In genomic region chr3:146846237-146846636, GRCm38 (mm10) we compare ENCODE assay signal across 18 mouse cellular contexts. TPM values are rescaled to one million over a fixed set of nuclear protein-coding genes. Genes with fewer than 3 reads are reported as not detected.
DNase-seq lines count a peak whose midpoint lies in the region; ATAC-seq and TF ChIP-seq lines count a peak whose summit lies in the region.
"Had no signal": no experiment of that assay in that cellular context is flagged by ENCODE, and none has a peak within 500 bp of the region (broad histone marks: within the 10 kb centered on the region; RNA-seq: fewer than 3 reads in every experiment).

No protein-coding gene starts in this region.

- no peak overlapping the region for H3K4me3 ChIP-seq in kidney, adult 2 months (ENCODE audit: insufficient read depth, low read depth, low read length)
- H3K4me3 ChIP-seq in cortical plate, adult 2 months (ENCODE audit: insufficient read depth, low read length): no peak overlapping the region
- no peak overlapping the region for H3K4me3 ChIP-seq in lung, postnatal 0 days (ENCODE audit: low read depth, low read length)
- H3K4me3 ChIP-seq in forebrain, embryonic 13.5 days: no peak overlapping the region
- H3K4me3 ChIP-seq: heart, embryonic 15.5 days had no signal

- TF ChIP-seq POLR2A in kidney, adult 2 months (IDR thresholded peaks at IDR 0.05; ENCODE audit: low read depth, low read length): no peak
- TF ChIP-seq POLR2A in cortical plate, adult 2 months (IDR thresholded peaks at IDR 0.05; ENCODE audit: extremely low read depth, insufficient read depth, low read length): no peak

- H3K4me2 ChIP-seq in lung, postnatal 0 days (replicated peaks; ENCODE audit: low read depth, low read length): no peak overlapping the region
- H3K4me2 ChIP-seq in forebrain, embryonic 13.5 days: no peak overlapping the region
- H3K4me2 ChIP-seq: heart, embryonic 15.5 days; lung, embryonic 14.5 days had no signal

- H3K36me3 ChIP-seq in kidney, adult 2 months (ENCODE audit: control insufficient read depth, insufficient read depth, low read length): no peaks in the 10 kb centered on the region
- no peaks in the 10 kb centered on the region for H3K36me3 ChIP-seq in lung, postnatal 0 days (ENCODE audit: insufficient read depth, low read length)
- no peaks in the 10 kb centered on the region for H3K36me3 ChIP-seq in forebrain, embryonic 13.5 days (ENCODE audit: poor library complexity, severe bottlenecking)
- H3K36me3 ChIP-seq: heart, embryonic 15.5 days had no signal

- no peak overlapping the region for H3K9ac ChIP-seq in lung, postnatal 0 days (replicated peaks; ENCODE audit: low read depth)
- H3K9ac ChIP-seq in forebrain, embryonic 13.5 days: no peak overlapping the region
- H3K9ac ChIP-seq: heart, embryonic 15.5 days; lung, embryonic 14.5 days had no signal

- peak overlapping the region; percentile 56; the same call in 1 of the 2 replicates for H3K27ac ChIP-seq in kidney, adult 2 months (ENCODE audit: insufficient read depth, low read depth, low read length)
- peak overlapping the region; percentile 61; the same call in 1 of the 2 replicates for H3K27ac ChIP-seq in cortical plate, adult 2 months (ENCODE audit: insufficient read depth, low read length)
- peak overlapping the region; percentile 65 for H3K27ac ChIP-seq in lung, postnatal 0 days (ENCODE audit: low read length)
- no peak overlapping the region for H3K27ac ChIP-seq in forebrain, embryonic 13.5 days
- H3K27ac ChIP-seq: heart, embryonic 15.5 days had no signal

- H3K9me3 ChIP-seq in lung, postnatal 0 days (ENCODE audit: low read length): no peaks in the 10 kb centered on the region
- no peaks in the 10 kb centered on the region for H3K9me3 ChIP-seq in forebrain, embryonic 13.5 days (replicated peaks)
- H3K9me3 ChIP-seq: heart, embryonic 15.5 days had no signal

- WGBS in kidney, adult 2 months: 79% methylated on average over 5 of the region's 5 CpGs
- 65% methylated on average over 5 of the region's 5 CpGs for WGBS in lung, postnatal 0 days
- WGBS in forebrain, embryonic 13.5 days: 94% methylated on average over 5 of the region's 5 CpGs

- peak; percentile 93 for TF ChIP-seq EP300 in lung, postnatal 0 days (IDR thresholded peaks at IDR 0.05)

- H3K4me1 ChIP-seq in kidney, adult 2 months (ENCODE audit: control insufficient read depth, insufficient read depth, low read length): no peaks in the 10 kb centered on the region
- no peaks in the 10 kb centered on the region for H3K4me1 ChIP-seq in cortical plate, adult 2 months (ENCODE audit: control insufficient read depth, insufficient read depth, low read length)
- H3K4me1 ChIP-seq in lung, postnatal 0 days (ENCODE audit: insufficient read depth, low read depth, low read length): no peaks in the 10 kb centered on the region; the same call in 1 of the 2 replicates
- peaks cover 5% of the 10 kb centered on the region; the same call in 1 of the 2 replicates for H3K4me1 ChIP-seq in forebrain, embryonic 13.5 days
- H3K4me1 ChIP-seq: heart, embryonic 15.5 days had no signal

- DNase-seq in adrenal gland, adult 2 months: peak; percentile 2
- no peak for DNase-seq in adrenal gland, postnatal 4 days (ENCODE audit: low spot score in 2 of 2)
- DNase-seq in kidney, adult 2 months: peak; percentile 22
- no peak for DNase-seq in kidney, postnatal 4 days
- DNase-seq in lung, postnatal 0 days (ENCODE audit: low spot score): peak; percentile 42
- DNase-seq: cerebellum, adult 9-10 months; kidney, adult 18-20 months; lung, embryonic 14.5 days; thymus, postnatal 36 days had no signal

- H3K27me3 ChIP-seq in kidney, adult 2 months (replicated peaks; ENCODE audit: control insufficient read depth, insufficient read depth, low read length): no peaks in the 10 kb centered on the region
- no peaks in the 10 kb centered on the region for H3K27me3 ChIP-seq in lung, postnatal 0 days (replicated peaks; ENCODE audit: insufficient read depth, low read length)
- H3K27me3 ChIP-seq in forebrain, embryonic 13.5 days: no peaks in the 10 kb centered on the region
- H3K27me3 ChIP-seq: heart, embryonic 15.5 days had no signal

- TF ChIP-seq CTCF in kidney, adult 2 months (conservative IDR thresholded peaks at IDR 0.05; ENCODE audit: insufficient read depth, insufficient read length, low read depth, low read length): no peak
- TF ChIP-seq CTCF in cortical plate, adult 2 months (IDR thresholded peaks at IDR 0.05; ENCODE audit: extremely low read depth, insufficient read depth, low read length): no peak
- no peak for TF ChIP-seq CTCF in lung, postnatal 0 days (IDR thresholded peaks at IDR 0.05)

- ATAC-seq in lung, postnatal 0 days: peak; percentile 81
- ATAC-seq in granulocyte monocyte progenitor cell, adult 5-6 weeks (replicated peaks; ENCODE audit: poor library complexity, severe bottlenecking): no peak
- no peak for ATAC-seq in forebrain, embryonic 13.5 days
- ATAC-seq: activated CD4-positive, CD25-positive, alpha-beta regulatory T cell, adult 4 months; forebrain, embryonic 14.5 days; hindbrain, embryonic 16.5 days had no signal

RNA-seq across cellular contexts. Expression of gene Ttll7, which starts 5.9 kb away (rescaled TPM):
- 10 to 100 TPM in 1 of 2 experiments, 1 to 10 TPM in 1; 4.3 to 12.1 TPM for total RNA-seq in adrenal gland, adult 2 months (2021)
- polyA plus RNA-seq in adrenal gland, adult 2 months (2012; rRNA removed): 1.7 and 1.9 TPM in 2 replicates
- total RNA-seq in adrenal gland, postnatal 4 days (2021): 1 to 10 TPM; 4.5 to 5.0 TPM
- 0.68 and 0.84 TPM in 2 replicates for polyA plus RNA-seq in kidney, adult 2 months (2012; rRNA removed)
- 68.5 and 70.9 TPM in 2 replicates for polyA plus RNA-seq in cortical plate, adult 2 months (2012; rRNA removed)
- polyA plus RNA-seq in lung, postnatal 0 days (2015; fragmentation: Nextera tagmentation; extraction: Ambion mirVana): 11.9 and 12.4 TPM in 2 replicates
- not detected in 2 replicates for total RNA-seq in granulocyte monocyte progenitor cell, adult 5-6 weeks (2014; fragmentation: Nextera tagmentation)
- 0.21 TPM in 1 of 2 replicates, not detected in the other for total RNA-seq in granulocyte monocyte progenitor cell, adult 5-6 weeks (2017)
- 6.0 and 6.1 TPM in 2 replicates for polyA plus RNA-seq in forebrain, embryonic 13.5 days (2015; fragmentation: Nextera tagmentation; extraction: Ambion mirVana)
- total RNA-seq: megakaryocyte-erythroid progenitor cell, adult 5-6 weeks; monocyte, adult 5-6 weeks had no signal
- polyA plus RNA-seq: activated CD4-positive, CD25-positive, alpha-beta regulatory T cell, adult 4 months had no signal

RNA-seq across cellular contexts. Expression of gene Prkacb, which starts 33.4 kb away (rescaled TPM):
- total RNA-seq in adrenal gland, adult 2 months (2021): 100 to 1,000 TPM in 1 of 2 experiments, 10 to 100 TPM in 1; 92.9 to 124 TPM
- 29.8 and 38.8 TPM in 2 replicates for polyA plus RNA-seq in adrenal gland, adult 2 months (2012; rRNA removed)
- total RNA-seq in adrenal gland, postnatal 4 days (2021): 100 to 1,000 TPM; 119 to 131 TPM
- 20.6 and 23.3 TPM in 2 replicates for polyA plus RNA-seq in kidney, adult 2 months (2012; rRNA removed)
- polyA plus RNA-seq in cortical plate, adult 2 months (2012; rRNA removed): 241 and 258 TPM in 2 replicates
- 37.5 and 40.9 TPM in 2 replicates for polyA plus RNA-seq in lung, postnatal 0 days (2015; fragmentation: Nextera tagmentation; extraction: Ambion mirVana)
- 59.3 and 64.8 TPM in 2 replicates for total RNA-seq in granulocyte monocyte progenitor cell, adult 5-6 weeks (2014; fragmentation: Nextera tagmentation)
- total RNA-seq in granulocyte monocyte progenitor cell, adult 5-6 weeks (2017): 78.1 and 85.3 TPM in 2 replicates
- 92.7 and 104 TPM in 2 replicates for polyA plus RNA-seq in forebrain, embryonic 13.5 days (2015; fragmentation: Nextera tagmentation; extraction: Ambion mirVana)

Comparison
In these comparisons a context has a peak if more than half of its experiments do, and no peak if none do; other contexts are left out.
1. DNase-seq: peak in adrenal gland, adult 2 months (single experiment), kidney, adult 2 months (single experiment) and lung, postnatal 0 days (single experiment); none in adrenal gland, postnatal 4 days (0 of 2) and kidney, postnatal 4 days (0 of 2).